Mouse (Mus musculus): Measurements from ENCODE around the gene Frk.
"Not testable (repeated sequence)": the region's sequence is repeated elsewhere in the genome, so short reads cannot be mapped to it uniquely, and the experiment has no call there.

The Frk gene

DNA sequence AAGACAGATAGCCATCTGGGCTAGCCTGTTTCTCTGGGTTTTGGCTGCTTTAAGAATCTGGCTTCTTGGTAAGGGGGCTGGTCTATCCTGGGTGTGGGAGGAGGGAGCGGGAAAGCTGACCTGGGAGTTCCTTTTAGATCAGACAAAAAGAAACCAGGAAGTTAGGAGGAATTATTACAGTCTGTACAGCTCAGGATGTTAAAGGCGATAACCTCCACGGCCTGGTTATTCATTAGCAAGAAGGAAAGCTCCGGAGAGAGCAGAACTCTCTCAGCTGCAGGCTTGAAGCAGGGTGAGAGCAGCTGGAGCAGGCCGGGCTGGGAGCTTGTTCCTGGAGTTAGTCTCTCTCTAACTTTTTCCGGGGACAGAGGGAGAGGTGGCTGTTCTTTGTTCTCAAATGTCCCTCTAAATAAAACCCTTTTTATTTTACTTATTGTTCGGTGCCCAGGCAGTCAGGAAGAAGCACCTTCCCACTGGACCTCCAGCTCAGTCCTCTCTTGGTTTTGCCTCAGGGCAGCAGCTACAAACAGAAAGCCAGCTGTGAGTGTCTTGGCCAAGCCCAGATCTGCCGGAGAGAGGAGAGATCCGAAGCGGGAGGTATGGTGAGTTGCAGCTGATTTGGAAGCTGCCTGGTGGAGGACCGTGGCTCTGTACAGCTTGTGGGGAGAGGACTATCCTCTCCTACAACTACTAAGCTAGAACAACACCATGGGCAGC lies at the start of gene Frk:
Gene Frk, plus strand, starts transcription at position 103 of the 717 bp plus-strand sequence.
- in situ Hi-C loops (cut with MboI; ENCODE audit: low sequenced_read_pairs), result no loop called here

DNA sequence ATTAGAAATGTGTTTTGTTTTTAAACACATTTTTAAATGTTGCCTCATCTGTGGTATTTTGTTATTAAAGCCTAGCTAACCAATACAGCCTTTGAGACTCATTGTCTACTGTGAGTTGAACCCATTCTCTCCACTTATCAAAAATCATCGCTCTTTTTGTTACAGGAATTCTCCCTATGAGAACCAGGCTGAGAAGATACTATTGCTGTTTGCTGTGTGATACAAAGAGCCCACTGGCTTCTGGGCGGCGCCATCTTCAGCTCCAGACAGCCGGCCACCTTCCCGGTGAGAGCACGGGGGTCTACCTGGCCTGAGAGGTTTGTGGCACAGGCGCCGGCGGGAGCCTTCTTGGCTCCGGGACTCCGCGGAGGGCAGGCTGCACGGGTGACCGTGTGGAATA lies 49.0 kb upstream of the Frk start:
- in situ Hi-C loops (cut with MboI; ENCODE audit: low sequenced_read_pairs), result not testable (repeated sequence)

DNA sequence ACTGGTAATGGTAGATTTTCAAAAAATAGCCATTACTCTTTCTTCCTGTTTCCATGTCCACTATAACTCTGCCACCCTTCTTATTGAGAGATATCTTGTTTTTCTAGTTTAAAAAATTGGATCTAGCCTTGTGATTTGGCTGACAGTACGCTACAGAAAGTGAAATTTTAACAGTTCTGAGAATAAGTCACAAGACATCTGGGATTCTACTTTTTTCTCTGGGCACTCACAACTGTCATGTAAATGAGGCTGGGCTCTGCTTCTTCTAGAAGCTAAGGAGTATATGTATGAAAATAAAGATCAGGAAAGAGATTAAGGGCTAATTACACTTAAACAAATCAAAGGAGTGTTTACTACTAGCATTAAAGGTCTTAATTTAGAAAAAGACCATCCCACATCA lies 33.7 kb upstream of the Frk start:
- in situ Hi-C loops (cut with MboI; ENCODE audit: low sequenced_read_pairs), result no loop called here

DNA sequence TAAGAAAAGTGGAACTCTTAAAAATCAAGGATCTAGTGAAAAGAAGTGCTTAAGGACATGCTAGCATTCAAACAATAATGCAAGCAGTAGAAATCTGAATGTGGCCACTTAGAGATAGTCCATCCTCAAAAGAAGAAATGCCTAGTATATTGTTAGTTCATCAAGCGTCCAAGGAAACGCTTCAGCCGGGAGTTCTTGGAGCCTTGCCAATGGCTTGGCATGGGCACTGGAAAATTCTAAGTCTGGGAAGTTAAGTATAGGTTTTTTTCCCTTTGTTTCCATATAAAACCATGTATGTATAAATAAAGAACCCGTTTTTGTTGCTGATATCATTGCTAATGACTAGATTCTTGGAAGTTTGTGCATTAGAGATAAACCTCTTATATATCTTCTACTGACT lies 21.7 kb upstream of the Frk start:
- in situ Hi-C loops (cut with MboI; ENCODE audit: low sequenced_read_pairs), result no loop called here

DNA sequence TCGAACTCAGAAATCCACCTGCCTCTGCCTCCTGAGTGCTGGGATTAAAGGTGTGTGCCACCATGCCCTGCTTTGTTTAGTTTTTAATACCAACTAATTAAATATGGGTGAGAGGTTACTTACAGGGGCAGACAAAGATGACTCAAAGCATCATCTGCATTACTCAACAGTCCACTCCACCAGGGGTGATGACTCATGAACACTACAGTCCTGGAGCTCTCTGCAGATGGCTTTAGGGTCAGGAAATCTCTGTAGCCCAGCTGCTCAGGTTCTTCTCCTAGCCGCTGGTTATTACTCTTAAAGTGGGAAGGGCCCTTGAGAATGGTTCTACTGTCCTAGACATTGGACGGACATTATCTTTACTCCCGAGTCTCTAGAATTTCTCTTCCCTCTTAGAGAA lies 18.9 kb upstream of the Frk start:
- in situ Hi-C loops (cut with MboI; ENCODE audit: low sequenced_read_pairs), result no loop called here

DNA sequence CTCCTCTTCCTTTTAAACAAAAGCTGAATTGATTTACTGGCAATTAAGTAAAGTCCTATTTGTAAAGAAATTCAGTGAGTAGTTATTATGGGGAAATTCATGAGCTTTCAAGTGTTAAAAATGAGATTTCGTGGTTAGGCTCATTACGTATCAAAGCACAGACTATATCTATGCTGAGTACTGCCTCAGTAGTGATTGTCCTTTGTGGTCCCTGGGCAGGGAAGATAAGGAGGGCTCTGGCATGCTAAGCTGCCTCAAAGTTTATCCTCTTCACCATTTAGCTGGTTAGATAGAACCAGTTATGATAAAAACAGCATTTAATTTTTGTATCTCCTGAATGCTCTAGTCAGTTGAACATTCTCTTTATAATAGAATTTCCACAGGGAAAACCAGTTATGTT lies 14.2 kb upstream of the Frk start:
- in situ Hi-C loops (cut with MboI; ENCODE audit: low sequenced_read_pairs), result no loop called here

DNA sequence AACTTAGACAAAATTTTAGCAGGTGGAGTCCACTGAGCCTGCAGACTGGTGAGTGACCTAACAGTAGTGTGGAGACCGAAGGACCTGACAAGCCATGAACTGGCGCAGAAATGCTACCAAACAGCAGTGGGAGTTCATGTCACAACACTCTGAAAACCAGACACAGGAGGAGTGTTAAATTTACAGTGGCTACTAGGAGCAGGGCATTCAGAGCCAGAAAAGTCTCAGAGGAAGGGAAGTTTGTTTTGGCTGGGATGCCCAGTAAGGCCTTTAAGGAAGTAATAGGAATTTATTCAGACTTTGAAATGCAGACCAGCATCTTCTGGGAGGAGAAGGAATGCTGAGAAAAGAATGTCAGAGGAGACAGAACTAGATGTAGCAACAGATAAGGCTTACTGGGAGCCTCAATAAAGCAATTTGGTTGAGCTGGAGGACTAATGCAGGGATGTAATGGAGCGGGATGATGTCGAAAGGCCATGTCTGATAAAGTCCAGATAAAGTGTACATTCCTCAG lies 3.2 kb upstream of the Frk start:
- in situ Hi-C loops (cut with MboI; ENCODE audit: low sequenced_read_pairs), result no loop called here

DNA sequence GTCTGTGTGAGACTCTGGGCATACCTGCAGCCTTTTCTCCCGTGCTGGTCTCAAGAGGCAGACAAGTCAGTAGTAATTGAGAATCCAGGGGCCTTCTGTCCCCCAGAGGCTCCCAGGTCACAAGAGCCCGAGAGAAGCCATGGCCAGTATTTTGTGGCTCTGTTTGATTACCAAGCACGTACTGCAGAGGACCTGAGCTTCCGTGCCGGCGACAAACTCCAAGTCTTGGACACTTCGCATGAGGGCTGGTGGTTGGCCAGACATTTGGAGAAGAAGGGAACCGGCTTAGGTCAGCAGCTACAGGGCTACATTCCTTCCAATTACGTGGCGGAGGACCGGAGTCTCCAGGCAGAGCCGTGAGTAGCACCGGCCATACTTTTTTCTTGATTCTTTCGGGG lies 814 bp downstream of the Frk start:
- in situ Hi-C loops (cut with MboI; ENCODE audit: low sequenced_read_pairs), result no loop called here

DNA sequence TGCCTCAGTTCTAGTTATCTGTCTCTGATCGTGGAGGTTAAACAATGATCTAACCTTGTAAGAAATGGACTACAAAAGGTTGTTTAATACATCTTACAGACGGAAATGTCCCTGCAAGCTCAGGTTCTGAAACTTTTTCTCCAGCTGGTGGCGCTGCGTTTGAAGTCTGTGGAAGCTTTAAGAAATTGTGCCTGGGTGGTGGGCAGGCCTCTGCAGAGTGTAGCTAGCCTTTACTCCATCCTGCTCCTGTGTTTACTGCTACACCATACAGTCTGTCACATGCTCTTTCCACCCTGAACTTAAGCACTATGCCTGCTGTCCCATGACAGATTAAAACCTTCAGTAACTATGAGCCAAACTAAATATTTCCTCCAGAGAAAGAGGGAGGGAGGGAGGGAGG lies 1.9 kb downstream of the Frk start:
- in situ Hi-C loops (cut with MboI; ENCODE audit: low sequenced_read_pairs), result no loop called here

DNA sequence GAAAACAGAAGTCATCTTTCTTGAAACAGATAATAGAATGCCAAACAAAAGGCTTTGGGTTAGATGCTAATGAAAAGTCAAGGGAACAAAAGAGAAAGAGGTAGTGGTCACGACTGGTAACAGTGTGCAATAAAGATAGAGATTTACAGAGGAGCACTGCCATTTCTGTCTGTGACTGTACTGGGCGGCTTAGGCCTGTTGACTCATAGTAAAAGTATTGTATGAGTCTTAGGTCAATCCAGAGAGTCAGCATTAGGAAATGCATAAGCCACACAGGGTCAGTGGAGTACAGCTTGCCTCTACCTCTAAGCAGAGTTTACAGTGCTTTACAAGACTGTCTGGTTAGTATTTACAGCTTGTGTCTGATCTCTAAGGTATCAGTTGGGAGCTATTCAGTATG lies 24.6 kb downstream of the Frk start:
- in situ Hi-C loops (cut with MboI; ENCODE audit: low sequenced_read_pairs), result no loop called here

DNA sequence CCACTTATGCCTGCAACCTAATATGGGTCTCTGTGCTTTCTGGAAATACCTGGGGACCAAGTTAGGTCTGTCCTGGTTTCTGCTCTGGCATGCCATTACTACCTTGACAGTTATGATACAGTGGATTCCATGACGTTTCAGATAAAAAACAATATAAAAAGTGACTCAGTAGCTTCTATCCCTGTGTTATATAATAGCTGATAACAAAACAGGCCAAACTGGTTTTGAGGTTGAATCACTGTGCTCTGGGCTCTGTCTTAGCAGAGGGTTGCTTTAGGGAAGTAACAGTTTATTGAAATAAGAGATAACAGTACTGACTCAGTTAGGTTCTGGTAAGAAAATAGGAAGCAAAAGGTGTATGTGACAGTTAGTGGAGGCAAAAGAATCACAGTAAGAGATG lies 25.4 kb downstream of the Frk start:
- in situ Hi-C loops (cut with MboI; ENCODE audit: low sequenced_read_pairs), result no loop called here

DNA sequence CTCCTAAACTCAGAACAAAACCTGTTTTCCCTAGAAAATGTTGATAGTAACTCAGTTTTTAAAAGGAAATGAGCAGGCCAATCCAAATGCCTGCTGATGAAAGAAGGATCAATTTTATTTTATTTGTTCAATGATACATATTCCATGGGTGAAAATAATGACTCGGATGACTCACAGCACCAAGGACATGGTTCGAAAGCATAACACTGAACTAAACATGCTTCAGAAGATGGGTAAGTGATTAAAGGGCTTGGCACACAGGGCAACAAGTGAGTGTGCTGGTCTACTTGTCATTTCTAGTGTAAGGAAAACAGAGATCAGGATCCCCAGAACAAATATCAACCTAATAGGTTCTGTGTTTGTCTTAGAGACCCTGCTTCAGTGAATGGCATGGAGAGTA lies 26.1 kb downstream of the Frk start:
- in situ Hi-C loops (cut with MboI; ENCODE audit: low sequenced_read_pairs), result no loop called here

DNA sequence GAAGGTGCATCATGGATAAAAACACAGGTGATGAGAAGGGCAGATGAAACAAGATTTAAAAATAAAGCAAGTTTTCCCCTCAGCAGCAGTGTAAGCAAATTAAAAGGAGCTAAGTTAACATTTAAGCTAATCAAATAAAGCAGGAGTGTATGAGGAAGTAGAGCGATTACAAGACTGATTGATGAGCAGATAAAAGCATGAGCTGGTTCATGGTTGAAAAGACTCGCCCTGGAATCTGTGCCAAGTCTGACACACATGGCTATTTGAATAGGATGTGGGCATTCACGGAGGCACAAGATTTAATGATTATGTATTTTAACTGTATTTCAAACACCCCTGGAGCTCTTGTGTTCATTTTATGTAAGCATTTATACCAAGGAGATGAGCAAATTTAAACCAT lies 28.0 kb downstream of the Frk start:
- in situ Hi-C loops (cut with MboI; ENCODE audit: low sequenced_read_pairs), result no loop called here

DNA sequence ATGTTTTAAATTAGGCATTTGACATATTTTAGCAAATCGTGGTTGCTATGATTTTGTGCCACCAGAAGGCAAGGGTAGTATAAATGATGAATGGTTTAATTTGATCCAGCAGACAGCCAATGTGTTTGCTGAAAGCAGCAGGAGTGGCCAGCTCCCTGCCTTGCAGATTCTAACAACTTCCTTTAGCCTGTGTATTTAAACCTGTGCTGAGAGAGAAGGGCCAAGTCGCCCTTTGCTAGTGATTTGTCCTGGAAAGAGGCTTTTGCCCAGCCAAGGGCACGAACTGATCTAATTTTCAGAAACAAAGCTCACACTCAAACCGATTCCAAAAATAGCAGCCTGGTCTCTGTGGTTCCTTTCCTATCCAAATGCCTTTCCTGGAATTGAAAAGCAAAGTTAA lies 29.4 kb downstream of the Frk start:
- in situ Hi-C loops (cut with MboI; ENCODE audit: low sequenced_read_pairs), result no loop called here

DNA sequence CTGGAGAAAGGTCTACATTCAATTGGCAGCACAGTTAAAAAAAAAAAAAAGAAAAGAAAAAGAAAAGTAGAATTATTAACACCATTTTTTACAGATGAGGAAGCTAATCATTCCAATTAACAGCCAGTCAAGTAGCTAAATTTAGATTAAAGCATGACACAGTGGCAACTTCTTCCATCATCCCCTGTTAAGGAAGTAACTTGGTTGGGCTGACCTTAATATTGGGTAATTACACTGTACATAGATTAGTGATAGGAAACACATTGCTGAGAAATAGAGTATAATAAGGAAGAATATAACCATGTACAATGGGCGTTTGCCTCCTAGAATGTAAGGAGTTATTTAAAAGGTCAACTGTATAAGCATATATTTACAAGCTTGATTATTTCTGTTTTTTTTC lies 42.4 kb downstream of the Frk start:
- in situ Hi-C loops (cut with MboI; ENCODE audit: low sequenced_read_pairs), result no loop called here

DNA sequence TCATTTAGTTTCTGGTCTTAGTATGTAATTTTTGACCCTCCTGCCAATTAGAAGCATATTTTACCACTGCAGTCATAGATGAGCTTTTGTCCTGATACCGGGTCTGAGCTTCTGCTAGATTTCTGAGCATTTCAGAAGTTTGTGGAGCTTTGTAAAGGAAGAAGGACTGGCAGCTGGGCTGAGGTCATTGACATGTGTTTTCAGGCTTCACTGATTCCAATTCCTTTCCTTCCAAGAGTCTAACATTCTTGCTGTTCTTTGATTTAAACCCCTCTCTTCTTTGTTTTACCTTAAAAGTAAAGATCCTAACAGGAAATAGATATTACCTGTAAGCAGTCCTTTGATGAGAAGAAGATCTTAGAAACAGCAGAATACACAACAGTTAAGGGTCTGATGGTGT lies 48.6 kb downstream of the Frk start:
- in situ Hi-C loops (cut with MboI; ENCODE audit: low sequenced_read_pairs), result no loop called here

DNA sequence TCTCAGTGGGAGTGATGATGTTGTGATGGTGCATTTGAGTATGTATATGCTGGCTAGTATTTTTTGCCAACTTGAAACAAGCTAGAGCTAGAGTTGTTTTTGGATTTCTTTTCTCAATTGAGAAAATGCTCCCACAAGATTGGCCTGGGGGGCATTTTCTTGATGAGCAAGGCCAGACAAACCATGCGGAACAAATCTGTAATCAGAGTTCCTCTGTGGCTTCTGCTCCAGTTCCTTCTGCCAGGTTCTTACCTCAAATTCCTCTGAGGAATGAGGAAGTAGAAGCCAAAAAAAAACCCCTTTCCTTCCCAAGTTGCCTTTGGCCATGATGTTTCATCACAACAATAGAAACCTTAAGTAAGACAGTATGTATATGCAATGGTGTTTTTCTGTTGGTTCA lies 49.3 kb downstream of the Frk start:
- in situ Hi-C loops (cut with MboI; ENCODE audit: low sequenced_read_pairs), result no loop called here

DNA sequence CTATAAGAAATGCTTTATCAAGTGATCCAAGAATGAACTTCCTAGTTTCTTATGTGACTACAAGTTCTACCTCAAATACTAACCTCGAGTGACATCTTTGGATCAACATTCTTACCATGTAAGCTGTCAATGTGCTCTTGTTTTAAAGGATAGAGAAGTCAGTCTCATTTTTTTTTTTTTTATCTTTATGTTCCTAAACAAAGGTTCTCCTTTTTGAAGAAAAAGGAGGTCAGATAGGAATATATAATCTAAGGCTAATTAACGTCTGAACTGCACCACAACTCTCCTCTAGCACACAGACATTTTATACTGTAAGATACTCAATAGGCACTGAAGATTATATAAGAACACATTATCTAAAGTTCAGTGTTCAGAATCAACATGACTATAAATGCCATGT lies 57.5 kb downstream of the Frk start:
- in situ Hi-C loops (cut with MboI; ENCODE audit: low sequenced_read_pairs), result no loop called here

DNA sequence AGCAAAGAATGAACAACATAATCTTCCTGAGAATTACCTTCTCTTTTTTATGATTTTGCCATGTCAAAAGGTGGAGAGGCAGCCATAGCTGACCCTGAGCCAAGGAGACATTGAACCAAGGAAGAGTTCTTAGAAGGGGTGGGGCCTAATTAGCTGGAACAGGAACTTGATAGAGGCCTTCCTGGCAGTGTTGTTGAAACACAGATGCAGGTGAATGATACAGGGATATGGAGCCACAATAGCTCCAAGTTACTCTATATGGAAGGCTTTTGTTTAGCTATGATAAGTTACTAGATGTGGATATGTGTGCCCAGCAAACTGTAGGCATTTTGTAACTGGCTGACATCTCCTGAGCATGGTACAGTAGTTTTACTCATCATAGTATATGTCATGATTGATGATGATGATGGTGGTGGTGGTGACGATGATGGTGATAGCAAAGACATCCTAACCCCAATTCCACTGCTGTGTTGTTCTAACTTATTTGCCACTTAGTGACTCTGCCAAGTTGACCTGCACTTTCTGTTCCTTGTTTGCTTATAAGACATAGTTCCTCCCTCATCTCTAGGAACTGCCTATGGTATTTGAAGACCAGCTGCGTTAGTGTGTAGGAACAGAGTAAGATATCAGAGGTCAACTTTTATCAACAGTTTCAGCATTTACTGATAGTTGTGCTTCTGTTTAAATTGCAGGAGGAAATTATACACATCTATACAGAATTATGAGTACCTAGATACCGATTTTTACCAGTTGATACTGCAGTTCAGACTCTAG lies 58.7 kb downstream of the Frk start:
- in situ Hi-C loops (cut with MboI; ENCODE audit: low sequenced_read_pairs), result no loop called here

DNA sequence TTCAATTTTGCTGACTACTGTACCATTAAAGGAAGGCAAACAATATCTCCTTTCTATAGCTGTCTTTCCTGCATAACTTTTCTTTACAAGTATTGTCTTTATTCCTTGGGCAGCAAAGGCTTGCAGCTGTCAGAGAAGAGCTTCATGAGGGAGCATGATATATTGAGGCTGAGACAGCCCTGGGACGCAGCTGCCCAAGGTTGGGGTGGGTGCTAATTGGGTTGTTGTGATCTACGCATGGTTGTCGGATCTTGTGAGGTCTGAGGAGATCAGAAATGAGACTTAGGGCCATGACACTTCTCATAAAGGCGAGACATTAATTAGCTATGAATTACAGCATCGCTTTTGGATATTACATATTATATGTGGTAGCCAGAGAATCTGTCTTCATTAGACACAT lies 67.4 kb downstream of the Frk start:
- in situ Hi-C loops (cut with MboI; ENCODE audit: low sequenced_read_pairs), result no loop called here

DNA sequence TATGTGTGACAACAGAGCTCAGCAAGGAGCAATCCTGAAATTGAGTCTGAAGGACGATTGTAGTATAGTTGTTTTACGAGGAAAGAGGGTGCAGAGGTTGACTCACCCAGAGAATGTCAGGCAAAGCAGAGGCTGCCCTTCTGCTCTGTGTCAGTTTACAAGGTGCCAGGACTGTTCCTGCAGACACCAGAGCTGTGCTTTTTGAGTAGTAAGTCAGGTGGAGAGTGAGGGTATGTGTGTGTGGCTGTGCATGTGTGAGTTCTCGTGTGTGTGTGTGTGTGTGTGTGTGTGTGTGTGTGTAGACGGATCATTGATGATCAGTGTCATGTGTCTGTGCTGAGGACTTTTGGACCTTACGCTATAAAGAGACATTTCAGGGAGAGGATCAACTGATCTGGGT lies 68.4 kb downstream of the Frk start:
- in situ Hi-C loops (cut with MboI; ENCODE audit: low sequenced_read_pairs), result no loop called here

DNA sequence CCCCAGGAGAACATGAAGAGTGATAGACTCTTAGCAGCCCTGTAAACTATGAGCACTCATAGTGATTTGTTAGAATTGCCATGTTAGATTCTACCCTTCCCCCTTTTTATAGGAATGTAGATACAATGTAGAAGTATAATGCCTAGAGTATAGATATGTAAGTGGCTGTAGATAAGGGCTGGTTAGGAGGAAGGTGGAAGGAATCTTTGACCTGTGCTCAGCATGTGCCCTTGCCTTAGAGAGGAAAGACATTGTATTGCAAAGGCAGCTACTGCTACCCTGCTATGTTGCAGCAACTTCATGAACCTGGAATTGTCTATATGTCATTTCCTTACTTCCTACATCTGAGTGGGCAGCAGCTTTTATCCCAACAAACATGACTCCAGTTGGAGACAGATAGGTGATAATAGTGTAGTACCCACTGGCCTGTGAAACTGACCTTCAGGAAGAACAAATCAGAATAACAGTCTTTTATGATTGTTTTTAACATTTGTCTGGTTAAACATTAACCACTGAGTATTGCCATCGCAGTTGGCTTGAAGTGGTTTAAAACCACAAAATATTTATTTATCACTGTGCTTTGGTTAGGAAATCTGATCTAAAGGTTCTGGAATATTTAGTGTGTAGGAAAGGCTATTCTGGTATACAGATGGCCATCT lies 80.4 kb downstream of the Frk start:
- in situ Hi-C loops (cut with MboI; ENCODE audit: low sequenced_read_pairs), result no loop called here
